Mouse (Mus musculus): ENCODE results near the gene Gm45753. TPM values are rescaled to one million over a fixed set of nuclear protein-coding genes. Genes with fewer than 3 reads are reported as not detected.

Gene Gm45753
- polyA plus RNA-seq, 1 experiment: not detected

- Histone ChIP-seq H3K36me3 (replicated peaks; ENCODE audit: low read length) (no peaks in the 10 kb centered on the region), H3K9me3 (no peaks in the 10 kb centered on the region)
Measured at GRCm38 (mm10) chr8:45324151-45324550, 15.9 kb upstream of the Gm45753 start.

GRCm38 (mm10) chr8:45321365-45321764, 13.1 kb upstream of the Gm45753 start:
- no peaks in the 10 kb centered on the region for H3K4me1 ChIP-seq
- TF ChIP-seq FLI1 (IDR thresholded peaks at IDR 0.05; ENCODE audit: low read length) (no peak), GATA1 (IDR thresholded peaks at IDR 0.05; ENCODE audit: borderline replicate concordance, low read length) (no peak)

More at GRCm38 (mm10) chr8:45324151-45324550, 15.9 kb upstream of the Gm45753 start:
- Histone ChIP-seq H3K4me3 (replicated peaks) (no peak overlapping the region), H3K27me3 (replicated peaks) (no peaks in the 10 kb centered on the region), H3K4me1 (no peaks in the 10 kb centered on the region)
- no peak for TF ChIP-seq GATA1 (IDR thresholded peaks at IDR 0.05; ENCODE audit: borderline replicate concordance, low read length)
- no peak for TF ChIP-seq FLI1 (IDR thresholded peaks at IDR 0.05; ENCODE audit: low read length)

GRCm38 (mm10) chr8:45320930-45321329, 12.7 kb upstream of the Gm45753 start:
- TF ChIP-seq GATA1 (IDR thresholded peaks at IDR 0.05; ENCODE audit: borderline replicate concordance, low read length) (no peak), FLI1 (IDR thresholded peaks at IDR 0.05; ENCODE audit: low read length) (no peak)
- H3K4me1 ChIP-seq: no peaks in the 10 kb centered on the region
- no peak overlapping the region for H3K4me3 ChIP-seq (replicated peaks)
- H3K27me3 ChIP-seq (replicated peaks): no peaks in the 10 kb centered on the region
- no peaks in the 10 kb centered on the region for H3K9me3 ChIP-seq
- H3K36me3 ChIP-seq (replicated peaks; ENCODE audit: low read length): no peaks in the 10 kb centered on the region

More at GRCm38 (mm10) chr8:45321365-45321764, 13.1 kb upstream of the Gm45753 start:
- no peaks in the 10 kb centered on the region for H3K9me3 ChIP-seq
- H3K27me3 ChIP-seq (replicated peaks): no peaks in the 10 kb centered on the region
- H3K36me3 ChIP-seq (replicated peaks; ENCODE audit: low read length): no peaks in the 10 kb centered on the region
- H3K4me3 ChIP-seq (replicated peaks): no peak overlapping the region

- no peak for TF ChIP-seq GATA1 (IDR thresholded peaks at IDR 0.05; ENCODE audit: borderline replicate concordance, low read length)
- no peak for TF ChIP-seq FLI1 (IDR thresholded peaks at IDR 0.05; ENCODE audit: low read length)
- H3K27me3 ChIP-seq (replicated peaks): no peaks in the 10 kb centered on the region
- H3K36me3 ChIP-seq (replicated peaks; ENCODE audit: low read length): peaks cover 7% of the 10 kb centered on the region
- no peaks in the 10 kb centered on the region for H3K4me1 ChIP-seq
- H3K4me3 ChIP-seq (replicated peaks): no peak overlapping the region
- H3K9me3 ChIP-seq: no peaks in the 10 kb centered on the region
Measured at GRCm38 (mm10) chr8:45310967-45311366, 2.7 kb upstream of the Gm45753 start.

GRCm38 (mm10) chr8:45305479-45305878, 2.8 kb downstream of the Gm45753 start:
- no peak for TF ChIP-seq GATA1 (IDR thresholded peaks at IDR 0.05; ENCODE audit: borderline replicate concordance, low read length)
- no peak for TF ChIP-seq FLI1 (IDR thresholded peaks at IDR 0.05; ENCODE audit: low read length)
- no peaks in the 10 kb centered on the region for H3K9me3 ChIP-seq
- H3K4me1 ChIP-seq: no peaks in the 10 kb centered on the region
- H3K27me3 ChIP-seq (replicated peaks): no peaks in the 10 kb centered on the region
- H3K36me3 ChIP-seq (replicated peaks; ENCODE audit: low read length): peaks cover 7% of the 10 kb centered on the region
- H3K4me3 ChIP-seq (replicated peaks): no peak overlapping the region

GRCm38 (mm10) chr8:45304354-45304753, 3.9 kb downstream of the Gm45753 start:
- Histone ChIP-seq H3K27me3 (replicated peaks) (no peaks in the 10 kb centered on the region), H3K9me3 (no peaks in the 10 kb centered on the region)
- TF ChIP-seq GATA1 (IDR thresholded peaks at IDR 0.05; ENCODE audit: borderline replicate concordance, low read length) (no peak), FLI1 (IDR thresholded peaks at IDR 0.05; ENCODE audit: low read length) (no peak)

GRCm38 (mm10) chr8:45302390-45302789, 5.9 kb downstream of the Gm45753 start:
- H3K9me3 ChIP-seq: no peaks in the 10 kb centered on the region
- no peaks in the 10 kb centered on the region for H3K27me3 ChIP-seq (replicated peaks)
- TF ChIP-seq FLI1 (IDR thresholded peaks at IDR 0.05; ENCODE audit: low read length): no peak
- no peak for TF ChIP-seq GATA1 (IDR thresholded peaks at IDR 0.05; ENCODE audit: borderline replicate concordance, low read length)
- no peak overlapping the region for H3K4me3 ChIP-seq (replicated peaks)
- no peaks in the 10 kb centered on the region for H3K4me1 ChIP-seq
- peaks cover 2% of the 10 kb centered on the region for H3K36me3 ChIP-seq (replicated peaks; ENCODE audit: low read length)

More at GRCm38 (mm10) chr8:45304354-45304753, 3.9 kb downstream of the Gm45753 start:
- Histone ChIP-seq H3K4me1 (no peaks in the 10 kb centered on the region), H3K4me3 (replicated peaks) (no peak overlapping the region), H3K36me3 (replicated peaks; ENCODE audit: low read length) (peaks cover 7% of the 10 kb centered on the region)

- no peak overlapping the region for H3K4me3 ChIP-seq (replicated peaks)
- no peaks in the 10 kb centered on the region for H3K4me1 ChIP-seq
- H3K27me3 ChIP-seq (replicated peaks): no peaks in the 10 kb centered on the region
- no peak for TF ChIP-seq FLI1 (IDR thresholded peaks at IDR 0.05; ENCODE audit: low read length)
- no peak for TF ChIP-seq GATA1 (IDR thresholded peaks at IDR 0.05; ENCODE audit: borderline replicate concordance, low read length)
- no peaks in the 10 kb centered on the region for H3K9me3 ChIP-seq
- H3K36me3 ChIP-seq (replicated peaks; ENCODE audit: low read length): no peaks in the 10 kb centered on the region
Measured at GRCm38 (mm10) chr8:45295276-45295675, 13.0 kb downstream of the Gm45753 start.

GRCm38 (mm10) chr8:45294687-45295086, 13.6 kb downstream of the Gm45753 start, which contains the start of gene Klkb1:
Gene Klkb1, minus strand, starts transcription at chr8:45294859.
- Histone ChIP-seq H3K4me1 (no peaks in the 10 kb centered on the region), H3K27me3 (replicated peaks) (no peaks in the 10 kb centered on the region), H3K4me3 (replicated peaks) (no peak within 1 kb of the TSS), H3K9me3 (no peaks in the 10 kb centered on the region), H3K36me3 (replicated peaks; ENCODE audit: low read length) (no peaks in the 10 kb centered on the region)
- TF ChIP-seq FLI1 (IDR thresholded peaks at IDR 0.05; ENCODE audit: low read length) (no peak), GATA1 (IDR thresholded peaks at IDR 0.05; ENCODE audit: borderline replicate concordance, low read length) (no peak)

GRCm38 (mm10) chr8:45291790-45292189, 16.5 kb downstream of the Gm45753 start:
- Histone ChIP-seq H3K27me3 (replicated peaks) (no peaks in the 10 kb centered on the region), H3K4me1 (no peaks in the 10 kb centered on the region), H3K36me3 (replicated peaks; ENCODE audit: low read length) (no peaks in the 10 kb centered on the region), H3K9me3 (no peaks in the 10 kb centered on the region), H3K4me3 (replicated peaks) (no peak overlapping the region)
- TF ChIP-seq GATA1 (IDR thresholded peaks at IDR 0.05; ENCODE audit: borderline replicate concordance, low read length) (no peak), FLI1 (IDR thresholded peaks at IDR 0.05; ENCODE audit: low read length) (no peak)

GRCm38 (mm10) chr8:45281630-45282029, 26.6 kb downstream of the Gm45753 start:
- H3K4me1 ChIP-seq: no peaks in the 10 kb centered on the region
- H3K4me3 ChIP-seq (replicated peaks): no peak overlapping the region
- TF ChIP-seq FLI1 (IDR thresholded peaks at IDR 0.05; ENCODE audit: low read length) (no peak), GATA1 (IDR thresholded peaks at IDR 0.05; ENCODE audit: borderline replicate concordance, low read length) (no peak)
- no peaks in the 10 kb centered on the region for H3K27me3 ChIP-seq (replicated peaks)
- H3K36me3 ChIP-seq (replicated peaks; ENCODE audit: low read length): no peaks in the 10 kb centered on the region
- peaks cover 21% of the 10 kb centered on the region for H3K9me3 ChIP-seq

All from megakaryocyte, embryonic 14.5 days (primary cell).